Mouse (Mus musculus) lung, postnatal 10 days (tissue): Measurements from ENCODE around the gene Grin3b.

Experiments
- DNase-seq: peaks from one replicate; pipeline ENCODE4 v3.0.0; 2021

The Grin3b gene

GRCm38 (mm10) chr10:79989870-79990269 lies 19.4 kb downstream of the Grin3b start:
- DNase-seq: peak; percentile 88

GRCm38 (mm10) chr10:79991099-79991498 lies 20.6 kb downstream of the Grin3b start:
- no peak for DNase-seq

- no peak for DNase-seq
These were observed 21.0 kb downstream of the Grin3b start for GRCm38 (mm10) chr10:79991548-79991947.

- no peak for DNase-seq
These were observed 24.0 kb downstream of the Grin3b start for GRCm38 (mm10) chr10:79994397-79995115.

GRCm38 (mm10) chr10:79995636-79996035 lies 25.1 kb downstream of the Grin3b start:
- no peak for DNase-seq

GRCm38 (mm10) chr10:79996272-79997033 lies 25.9 kb downstream of the Grin3b start, which contains the start of gene Abca7:
Gene Abca7, plus strand, starts transcription at chr10:79996494.
- DNase-seq: peak; percentile 99

GRCm38 (mm10) chr10:79997034-79997760 lies 26.7 kb downstream of the Grin3b start:
- DNase-seq: peak; percentile 76

GRCm38 (mm10) chr10:79997819-79998218 lies 27.3 kb downstream of the Grin3b start:
- peak; percentile 76 for DNase-seq

- DNase-seq: no peak
These were observed 31.4 kb downstream of the Grin3b start for GRCm38 (mm10) chr10:80001945-80002344.

- DNase-seq: no peak
These were observed 32.3 kb downstream of the Grin3b start for GRCm38 (mm10) chr10:80002829-80003228.

GRCm38 (mm10) chr10:80003374-80004232 lies 33.1 kb downstream of the Grin3b start:
- DNase-seq: peak; percentile 75

GRCm38 (mm10) chr10:80004233-80004705 lies 33.8 kb downstream of the Grin3b start:
- DNase-seq: no peak

GRCm38 (mm10) chr10:80011740-80012139 lies 41.2 kb downstream of the Grin3b start:
- no peak for DNase-seq

GRCm38 (mm10) chr10:80013609-80014008 lies 43.1 kb downstream of the Grin3b start:
- DNase-seq: no peak

- DNase-seq: peak; percentile 64
These were observed 44.2 kb downstream of the Grin3b start for GRCm38 (mm10) chr10:80014484-80015290.

GRCm38 (mm10) chr10:80015583-80015982 lies 45.1 kb downstream of the Grin3b start:
- peak; percentile 62 for DNase-seq

- peak; percentile 68 for DNase-seq
These were observed 46.0 kb downstream of the Grin3b start, which contains the start of gene Arhgap45 for GRCm38 (mm10) chr10:80016511-80016910. Gene Arhgap45, plus strand, starts transcription at chr10:80016653.

GRCm38 (mm10) chr10:80016931-80017330 lies 46.4 kb downstream of the Grin3b start:
- no peak for DNase-seq

GRCm38 (mm10) chr10:80017361-80017760 lies 46.8 kb downstream of the Grin3b start:
- peak; percentile 80 for DNase-seq

- DNase-seq: no peak
These were observed 47.3 kb downstream of the Grin3b start for GRCm38 (mm10) chr10:80017771-80018170.

- DNase-seq: peak; percentile 74
These were observed 48.3 kb downstream of the Grin3b start for GRCm38 (mm10) chr10:80018739-80019297.
